Mouse (Mus musculus): Measurements from ENCODE around the gene Retreg2. TPM values are rescaled to one million over a fixed set of nuclear protein-coding genes. Genes with fewer than 3 reads are reported as not detected.
A peak's percentile ranks its signal among the peaks of the same experiment; 100 is the strongest.

Retreg2 gene
- polyA plus RNA-seq, 1 experiment from 2014 or later: 51.2 TPM

- ATAC-seq: no peak
- no peaks in the 10 kb centered on the region for H3K27me3 ChIP-seq (ENCODE audit: insufficient read depth, low read length)
- no peak overlapping the region for H3K4me3 ChIP-seq (ENCODE audit: low read depth, low read length)
- H3K9ac ChIP-seq (replicated peaks): no peak overlapping the region
- no peak for TF ChIP-seq EP300 (IDR thresholded peaks at IDR 0.05; ENCODE audit: low read depth)
- TF ChIP-seq CTCF (IDR thresholded peaks at IDR 0.05; ENCODE audit: low read depth): no peak
- no peak overlapping the region for H3K27ac ChIP-seq (ENCODE audit: low read depth)
- H3K9me3 ChIP-seq (ENCODE audit: low read length): no peaks in the 10 kb centered on the region
- DNase-seq: peak; percentile 46
- H3K4me2 ChIP-seq (ENCODE audit: low read depth, low read length): no peak overlapping the region
- WGBS (ENCODE audit: insufficient replicate concordance): 45% methylated on average over 2 of the region's 2 CpGs
- H3K4me1 ChIP-seq (ENCODE audit: insufficient read depth): peaks cover 24% of the 10 kb centered on the region
- H3K36me3 ChIP-seq (replicated peaks; ENCODE audit: insufficient read depth, low read length): peaks cover 60% of the 10 kb centered on the region
These were observed 45.4 kb downstream of the Retreg2 start for GRCm38 (mm10) chr1:75187914-75188483.

- Histone ChIP-seq H3K4me2 (ENCODE audit: low read depth, low read length) (peak overlapping the region; percentile 96), H3K9me3 (ENCODE audit: low read length) (no peaks in the 10 kb centered on the region), H3K27ac (ENCODE audit: low read depth) (peak overlapping the region; percentile 98; the same call in 1 of the 2 replicates), H3K4me1 (ENCODE audit: insufficient read depth) (peaks cover 29% of the 10 kb centered on the region), H3K36me3 (replicated peaks; ENCODE audit: insufficient read depth, low read length) (peaks cover 42% of the 10 kb centered on the region), H3K9ac (replicated peaks) (peak overlapping the region; percentile 98), H3K4me3 (ENCODE audit: low read depth, low read length) (peak overlapping the region; percentile 99), H3K27me3 (ENCODE audit: insufficient read depth, low read length) (no peaks in the 10 kb centered on the region)
- DNase-seq: no peak
- 38% methylated on average over 2 of the region's 2 CpGs for WGBS (ENCODE audit: insufficient replicate concordance)
- peak; percentile 7; the same call in 1 of the 2 replicates for ATAC-seq
- TF ChIP-seq EP300 (IDR thresholded peaks at IDR 0.05; ENCODE audit: low read depth): no peak
- no peak for TF ChIP-seq CTCF (IDR thresholded peaks at IDR 0.05; ENCODE audit: low read depth)
These were observed 48.0 kb downstream of the Retreg2 start for GRCm38 (mm10) chr1:75190577-75190976.

DNA sequence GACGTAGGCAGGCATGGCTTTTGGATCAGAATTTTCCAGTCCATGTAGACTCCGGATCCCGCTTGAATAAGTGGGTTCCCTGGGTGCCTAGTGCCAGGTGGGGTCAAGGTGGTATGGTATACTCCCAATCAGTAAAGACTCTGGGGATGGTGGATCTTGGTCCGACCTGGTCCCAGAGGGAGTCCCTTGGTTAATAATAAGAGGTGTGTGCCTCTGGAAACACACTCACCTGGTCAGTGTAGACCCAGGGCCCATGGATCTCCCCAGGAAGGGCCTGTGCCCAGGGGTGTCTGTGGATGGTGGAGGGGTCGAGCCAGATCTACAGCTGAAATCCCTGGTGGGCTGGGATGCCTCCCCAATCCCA is 48.7 kb downstream of the Retreg2 start:
- ATAC-seq: peak; percentile 0; the same call in 1 of the 2 replicates

GRCm38 (mm10) chr1:75191622-75192402 is 49.2 kb downstream of the Retreg2 start, which contains the start of the genes Ankzf1 and Atg9a:
TSS of gene Ankzf1 (plus strand) at chr1:75192151.
TSS of gene Atg9a (minus strand) at chr1:75192196.
- WGBS (ENCODE audit: insufficient replicate concordance): under 1% methylated on average over 44 of the region's 56 CpGs
- Histone ChIP-seq H3K4me2 (ENCODE audit: low read depth, low read length) (peak within 1 kb of the TSS; percentile 96), H3K9me3 (ENCODE audit: low read length) (no peaks in the 10 kb centered on the region), H3K27me3 (ENCODE audit: insufficient read depth, low read length) (no peaks in the 10 kb centered on the region), H3K36me3 (replicated peaks; ENCODE audit: insufficient read depth, low read length) (peaks cover 40% of the 10 kb centered on the region), H3K4me1 (ENCODE audit: insufficient read depth) (peaks cover 29% of the 10 kb centered on the region), H3K9ac (replicated peaks) (peak within 1 kb of the TSS; percentile 98), H3K27ac (ENCODE audit: low read depth) (peak within 1 kb of the TSS; percentile 98), H3K4me3 (ENCODE audit: low read depth, low read length) (peak within 1 kb of the TSS; percentile 99)
- ATAC-seq (peak; percentile 97), DNase-seq (peak; percentile 94)
- TF ChIP-seq CTCF (IDR thresholded peaks at IDR 0.05; ENCODE audit: low read depth) (peak; percentile 19; the same call in 1 of the 2 replicates), EP300 (IDR thresholded peaks at IDR 0.05; ENCODE audit: low read depth) (peak; percentile 67)

More for the DNA sequence above, 48.7 kb downstream of the Retreg2 start:
- TF ChIP-seq EP300 (IDR thresholded peaks at IDR 0.05; ENCODE audit: low read depth) (no peak), CTCF (IDR thresholded peaks at IDR 0.05; ENCODE audit: low read depth) (no peak)
- Histone ChIP-seq H3K4me1 (ENCODE audit: insufficient read depth) (peaks cover 29% of the 10 kb centered on the region), H3K4me2 (ENCODE audit: low read depth, low read length) (peak overlapping the region; percentile 96), H3K27me3 (ENCODE audit: insufficient read depth, low read length) (no peaks in the 10 kb centered on the region), H3K36me3 (replicated peaks; ENCODE audit: insufficient read depth, low read length) (peaks cover 42% of the 10 kb centered on the region), H3K9ac (replicated peaks) (peak overlapping the region; percentile 98), H3K4me3 (ENCODE audit: low read depth, low read length) (peak overlapping the region; percentile 99), H3K9me3 (ENCODE audit: low read length) (no peaks in the 10 kb centered on the region), H3K27ac (ENCODE audit: low read depth) (peak overlapping the region; percentile 98)
- 50% methylated on average over 5 of the region's 5 CpGs for WGBS (ENCODE audit: insufficient replicate concordance)
- DNase-seq: no peak

DNA sequence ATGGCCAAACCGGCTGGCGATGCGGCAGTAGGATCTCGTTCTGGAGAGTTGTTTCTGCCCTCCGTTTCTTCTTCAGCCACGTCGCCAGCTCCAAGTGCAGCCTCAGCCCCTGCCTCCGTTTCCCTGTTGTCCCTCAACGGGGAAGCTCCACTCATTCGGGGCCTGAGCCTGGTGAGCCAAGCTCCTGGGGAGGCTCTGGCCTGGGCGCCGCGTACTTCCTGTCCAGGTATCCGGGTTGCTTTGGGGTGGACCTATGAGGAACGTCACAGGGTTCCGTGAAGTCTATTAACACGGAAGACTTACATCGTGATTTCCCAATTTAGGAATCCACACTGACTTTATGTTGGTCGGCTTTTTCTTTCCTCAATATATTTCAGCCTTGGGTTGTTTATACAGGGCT is 49.9 kb downstream of the Retreg2 start:
- TF ChIP-seq EP300 (IDR thresholded peaks at IDR 0.05; ENCODE audit: low read depth): no peak
- TF ChIP-seq CTCF (IDR thresholded peaks at IDR 0.05; ENCODE audit: low read depth): no peak
- no peaks in the 10 kb centered on the region for H3K27me3 ChIP-seq (ENCODE audit: insufficient read depth, low read length)
- peak; percentile 57 for ATAC-seq
- H3K4me1 ChIP-seq (ENCODE audit: insufficient read depth): peaks cover 28% of the 10 kb centered on the region
- peak overlapping the region; percentile 99 for H3K4me3 ChIP-seq (ENCODE audit: low read depth, low read length)
- H3K9ac ChIP-seq (replicated peaks): peak overlapping the region; percentile 86
- H3K36me3 ChIP-seq (replicated peaks; ENCODE audit: insufficient read depth, low read length): peaks cover 39% of the 10 kb centered on the region
- H3K9me3 ChIP-seq (ENCODE audit: low read length): no peaks in the 10 kb centered on the region
- WGBS (ENCODE audit: insufficient replicate concordance): under 1% methylated on average over 19 of the region's 19 CpGs
- peak; percentile 71 for DNase-seq
- peak overlapping the region; percentile 89 for H3K4me2 ChIP-seq (ENCODE audit: low read depth, low read length)
- H3K27ac ChIP-seq (ENCODE audit: low read depth): peak overlapping the region; percentile 98

Other genes with a start within 250 kb of the Retreg2 start
- not detected in 2 replicates for gene Cryba2, start 249.6 kb upstream of the Retreg2 start, polyA plus RNA-seq (2015; fragmentation: Nextera tagmentation; extraction: Ambion mirVana)
- not detected in 2 replicates for gene Cfap65, start 207.2 kb upstream of the Retreg2 start, polyA plus RNA-seq (2015; fragmentation: Nextera tagmentation; extraction: Ambion mirVana)
- gene Ihh, start 191.1 kb upstream of the Retreg2 start, polyA plus RNA-seq (2015; fragmentation: Nextera tagmentation; extraction: Ambion mirVana): 1.1 TPM in 2 replicates
- gene Nhej1, start 17.6 kb upstream of the Retreg2 start, polyA plus RNA-seq (2015; fragmentation: Nextera tagmentation; extraction: Ambion mirVana): 3.0 and 3.5 TPM in 2 replicates
- gene Slc23a3, start 8.9 kb upstream of the Retreg2 start, polyA plus RNA-seq (2015; fragmentation: Nextera tagmentation; extraction: Ambion mirVana): 2.3 and 2.8 TPM in 2 replicates
- gene Cnppd1, start 67 bp upstream of the Retreg2 start, polyA plus RNA-seq (2015; fragmentation: Nextera tagmentation; extraction: Ambion mirVana): 43.8 and 47.4 TPM in 2 replicates
- gene Zfand2b, start 25.9 kb downstream of the Retreg2 start, polyA plus RNA-seq (2015; fragmentation: Nextera tagmentation; extraction: Ambion mirVana): 32.7 and 34.7 TPM in 2 replicates
- 38.1 and 41.5 TPM in 2 replicates for gene Abcb6, start 37.6 kb downstream of the Retreg2 start, polyA plus RNA-seq (2015; fragmentation: Nextera tagmentation; extraction: Ambion mirVana)
- 8.0 and 9.8 TPM in 2 replicates for gene Ankzf1, start 49.4 kb downstream of the Retreg2 start, polyA plus RNA-seq (2015; fragmentation: Nextera tagmentation; extraction: Ambion mirVana)
- gene Atg9a, start 49.4 kb downstream of the Retreg2 start, polyA plus RNA-seq (2015; fragmentation: Nextera tagmentation; extraction: Ambion mirVana): 17.6 and 17.8 TPM in 2 replicates
- gene Glb1l, start 68.0 kb downstream of the Retreg2 start, polyA plus RNA-seq (2015; fragmentation: Nextera tagmentation; extraction: Ambion mirVana): 2.7 and 3.5 TPM in 2 replicates
- 88.3 and 101 TPM in 2 replicates for gene Stk16, start 68.1 kb downstream of the Retreg2 start, polyA plus RNA-seq (2015; fragmentation: Nextera tagmentation; extraction: Ambion mirVana)
- 291 and 298 TPM in 2 replicates for gene Tuba4a, start 77.1 kb downstream of the Retreg2 start, polyA plus RNA-seq (2015; fragmentation: Nextera tagmentation; extraction: Ambion mirVana)
- 0.18 TPM in 1 of 2 replicates, not detected in the other for gene A630095N17Rik, start 89.3 kb downstream of the Retreg2 start, polyA plus RNA-seq (2015; fragmentation: Nextera tagmentation; extraction: Ambion mirVana)
- gene Dnajb2, start 93.6 kb downstream of the Retreg2 start, polyA plus RNA-seq (2015; fragmentation: Nextera tagmentation; extraction: Ambion mirVana): 29.0 and 31.0 TPM in 2 replicates
- gene Ptprn, start 121.7 kb downstream of the Retreg2 start, polyA plus RNA-seq (2015; fragmentation: Nextera tagmentation; extraction: Ambion mirVana): 0.02 and 0.09 TPM in 2 replicates
- gene Resp18, start 135.6 kb downstream of the Retreg2 start, polyA plus RNA-seq (2015; fragmentation: Nextera tagmentation; extraction: Ambion mirVana): not detected in 2 replicates
- 50.5 and 52.8 TPM in 2 replicates for gene Dnpep, start 175.2 kb downstream of the Retreg2 start, polyA plus RNA-seq (2015; fragmentation: Nextera tagmentation; extraction: Ambion mirVana)
- 4.0 and 14.2 TPM in 2 replicates for gene Des, start 217.6 kb downstream of the Retreg2 start, polyA plus RNA-seq (2015; fragmentation: Nextera tagmentation; extraction: Ambion mirVana)
- gene Speg, start 232.5 kb downstream of the Retreg2 start, polyA plus RNA-seq (2015; fragmentation: Nextera tagmentation; extraction: Ambion mirVana): 3.4 and 3.5 TPM in 2 replicates